Mouse (Mus musculus) embryo, embryonic 11.5 days (tissue): ENCODE data around the gene Lrfn1.
"Not testable (repeated sequence)": the region's sequence is repeated elsewhere in the genome, so short reads cannot be mapped to it uniquely, and the experiment has no call there.

ENCODE experiments used
- DNase-seq: peaks from one replicate; pipeline ENCODE4 v3.0.0-alpha.2; 2012; ENCODE audit warnings: low read depth, low spot score

The Lrfn1 gene

DNA sequence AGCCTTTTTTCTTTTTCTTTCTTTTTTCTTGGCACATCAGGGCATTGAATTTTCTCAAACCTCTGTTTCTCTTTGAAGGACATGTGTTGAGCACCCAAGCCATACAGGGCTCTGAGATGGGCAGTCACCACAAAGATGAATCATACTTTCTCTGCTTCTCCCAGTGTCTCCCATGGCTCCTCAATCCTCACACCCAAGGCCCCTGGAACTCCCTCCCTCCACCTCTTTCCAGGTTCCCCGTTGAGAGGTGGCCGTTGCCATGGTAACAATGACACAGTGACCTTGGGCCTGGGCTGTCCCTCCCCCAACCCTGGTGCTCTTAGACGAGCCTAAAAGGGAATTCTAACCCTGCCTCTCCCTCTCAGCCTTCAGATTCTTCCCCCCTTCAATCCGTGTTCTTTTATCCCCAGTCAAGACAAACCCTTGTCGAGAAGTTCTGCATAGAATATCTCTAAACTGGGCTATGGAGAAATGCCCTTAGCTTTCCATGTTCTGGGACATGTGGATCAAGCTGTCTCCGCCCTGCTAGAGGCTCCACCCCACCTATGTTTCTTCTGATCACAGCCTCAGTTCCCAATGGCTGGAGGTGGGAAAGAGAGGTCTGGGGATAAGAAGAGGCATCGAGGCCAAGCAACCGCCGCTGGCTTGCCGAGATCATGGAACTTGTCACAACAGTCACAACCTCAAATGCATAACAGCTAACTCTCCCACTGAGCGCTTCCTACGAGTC lies 4.5 kb upstream of the Lrfn1 start:
- no peak for DNase-seq

DNA sequence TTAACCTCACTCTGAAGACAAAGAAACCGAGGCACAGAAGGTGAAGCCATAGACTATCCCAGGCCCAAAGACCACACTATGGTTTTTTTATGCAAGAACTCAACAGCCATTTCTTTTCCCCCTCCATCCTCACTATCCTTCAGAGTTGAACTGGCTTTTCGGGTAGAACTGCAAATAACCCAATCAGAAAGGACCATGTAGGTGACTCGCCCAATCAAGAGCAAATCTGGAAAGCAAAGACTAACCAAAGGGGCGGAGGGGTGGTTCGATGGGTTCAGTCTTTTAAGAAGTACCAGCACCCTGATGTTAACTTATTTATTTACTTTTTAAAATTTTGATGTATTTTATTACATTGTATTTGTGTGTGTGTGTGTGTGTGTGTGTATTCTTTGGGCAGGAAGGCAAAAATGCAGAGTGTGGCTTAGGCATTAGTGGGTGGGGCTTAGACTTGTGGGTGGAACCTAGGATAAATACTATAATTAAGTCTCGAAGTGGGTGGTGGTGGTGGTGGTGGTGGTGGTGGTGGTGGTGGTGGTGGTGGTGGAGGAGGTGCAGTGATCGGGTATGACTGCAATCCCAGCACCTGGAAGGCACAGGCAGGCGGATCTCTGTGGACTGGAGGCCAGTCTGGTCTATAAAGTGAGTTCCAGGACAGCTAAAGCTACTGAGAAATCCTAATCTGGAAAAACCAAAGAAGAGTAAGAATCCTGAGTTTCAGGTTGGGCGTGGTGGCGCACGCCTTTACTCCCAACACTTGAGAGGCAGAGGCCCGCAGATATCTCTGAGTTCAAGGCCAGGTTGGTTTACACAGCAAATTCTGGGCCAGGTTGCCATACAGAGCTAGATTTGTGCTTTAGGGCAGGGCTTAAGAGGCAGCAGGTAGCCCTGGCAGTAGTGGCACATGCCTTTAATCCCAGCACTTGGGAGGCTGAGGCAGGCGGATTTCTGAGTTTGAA lies 3.6 kb upstream of the Lrfn1 start:
- no peak for DNase-seq

DNA sequence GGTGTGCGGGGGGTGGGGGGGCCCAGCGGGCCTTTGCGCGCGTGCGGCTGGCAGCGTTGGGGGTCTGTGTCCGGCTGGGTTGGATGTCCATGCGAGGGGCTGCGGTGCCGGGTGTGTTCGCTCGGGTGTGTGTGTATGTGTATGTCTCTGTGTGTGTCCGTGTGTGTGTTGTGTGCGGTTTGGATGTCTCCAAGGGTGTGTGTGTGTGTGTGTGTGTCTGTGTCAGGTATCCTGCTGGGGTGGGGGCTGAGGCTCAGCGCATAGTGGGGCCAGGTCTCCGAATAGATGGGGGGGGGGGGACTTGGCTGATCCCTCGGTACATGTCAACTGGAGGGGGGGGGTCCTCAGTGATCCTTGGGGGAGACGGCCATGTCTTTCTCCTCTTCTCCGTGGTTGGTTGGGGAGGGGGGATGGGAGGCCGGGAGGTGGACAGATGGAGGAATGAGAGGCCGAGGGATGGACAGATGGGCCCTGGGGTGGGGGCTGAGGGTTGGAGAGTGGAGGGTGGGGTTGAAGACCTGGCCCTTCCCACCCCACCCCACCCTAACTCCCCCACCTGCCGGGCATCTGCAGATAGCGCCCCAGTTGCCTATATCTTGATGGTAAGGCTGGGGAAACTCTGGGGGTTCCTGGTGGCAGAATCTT lies 703 bp downstream of the Lrfn1 start:
- DNase-seq = no peak

DNA sequence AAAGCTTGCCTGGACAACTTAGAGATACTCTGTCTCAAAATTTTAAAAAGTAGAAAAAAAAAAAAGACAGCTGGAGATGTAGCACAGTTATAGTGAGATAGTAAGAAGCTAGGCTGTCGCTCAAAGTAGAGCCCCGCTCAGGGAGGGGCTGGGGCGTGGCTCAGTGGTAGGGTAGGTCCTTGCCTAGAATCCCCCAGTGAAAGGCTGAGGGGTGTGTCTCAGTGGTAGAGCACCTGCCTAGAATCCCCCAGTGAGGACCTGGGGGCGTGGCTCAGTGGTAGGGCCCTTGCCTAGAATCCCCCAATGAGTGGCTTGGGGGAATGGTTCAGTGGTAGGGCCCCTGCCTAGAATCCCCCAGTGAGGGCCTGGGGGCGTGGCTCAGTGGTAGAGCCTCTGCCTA lies 8.6 kb downstream of the Lrfn1 start:
- DNase-seq = no peak

DNA sequence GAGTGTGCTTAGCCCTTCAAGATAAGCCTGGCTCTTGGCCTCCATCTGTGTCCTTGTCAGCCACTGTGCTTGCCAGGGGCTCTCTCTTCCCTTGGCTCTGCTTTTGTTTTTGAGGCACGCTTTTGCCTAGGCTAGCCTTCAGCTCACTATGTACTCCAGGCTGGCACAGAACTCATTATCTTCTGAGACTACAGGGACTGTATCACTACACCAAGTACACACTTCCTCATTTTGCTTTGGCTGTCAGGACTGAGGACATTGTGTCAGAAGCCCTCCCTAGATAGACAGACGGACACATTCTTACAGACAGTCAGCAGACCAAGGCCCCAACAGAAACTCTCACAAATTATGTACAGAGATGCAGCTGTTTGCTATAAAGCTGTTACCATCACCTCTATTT lies 11.0 kb downstream of the Lrfn1 start:
- no peak for DNase-seq

DNA sequence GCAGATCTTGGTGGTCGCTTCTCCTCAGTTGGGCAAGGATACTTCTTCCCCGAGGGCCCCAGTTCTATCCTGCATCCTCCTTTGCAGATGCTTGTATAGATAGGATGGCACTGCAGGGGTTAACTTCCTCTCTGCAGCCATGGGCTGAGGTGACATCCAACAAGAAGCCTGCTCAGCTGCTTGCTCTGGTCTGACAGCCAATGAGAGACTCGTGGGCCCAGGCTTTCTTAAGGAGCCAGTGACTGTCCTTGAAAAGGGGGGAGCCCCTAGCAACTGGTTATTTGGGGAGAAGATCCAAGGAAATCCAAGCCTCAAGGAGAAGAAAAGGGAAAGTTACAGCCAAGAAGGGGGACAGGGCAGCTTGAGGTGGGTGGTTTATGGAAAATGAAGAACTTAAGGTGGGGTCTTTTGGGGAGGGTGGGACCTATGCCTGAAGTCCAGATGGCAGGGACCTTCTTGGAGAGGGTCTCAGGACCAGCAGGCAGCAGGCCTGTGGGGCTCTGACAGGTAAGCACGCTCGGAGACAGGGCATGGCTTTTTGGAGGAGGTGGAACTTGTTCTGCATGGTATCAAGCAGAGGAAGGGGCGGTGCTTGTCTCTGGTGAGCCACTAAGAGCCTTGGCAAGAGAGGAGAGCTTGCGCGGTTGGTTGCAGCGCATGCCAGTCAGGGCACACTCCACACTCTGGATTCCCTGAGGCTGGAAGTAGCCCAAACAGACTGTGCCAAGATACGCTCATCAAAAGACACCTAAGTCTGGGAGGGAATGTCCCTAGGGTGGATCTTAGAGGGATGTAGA lies 12.8 kb downstream of the Lrfn1 start:
- no peak for DNase-seq

GRCm38 (mm10) chr7:28466721-28467212 lies 15.0 kb downstream of the Lrfn1 start:
- no peak for DNase-seq

DNA sequence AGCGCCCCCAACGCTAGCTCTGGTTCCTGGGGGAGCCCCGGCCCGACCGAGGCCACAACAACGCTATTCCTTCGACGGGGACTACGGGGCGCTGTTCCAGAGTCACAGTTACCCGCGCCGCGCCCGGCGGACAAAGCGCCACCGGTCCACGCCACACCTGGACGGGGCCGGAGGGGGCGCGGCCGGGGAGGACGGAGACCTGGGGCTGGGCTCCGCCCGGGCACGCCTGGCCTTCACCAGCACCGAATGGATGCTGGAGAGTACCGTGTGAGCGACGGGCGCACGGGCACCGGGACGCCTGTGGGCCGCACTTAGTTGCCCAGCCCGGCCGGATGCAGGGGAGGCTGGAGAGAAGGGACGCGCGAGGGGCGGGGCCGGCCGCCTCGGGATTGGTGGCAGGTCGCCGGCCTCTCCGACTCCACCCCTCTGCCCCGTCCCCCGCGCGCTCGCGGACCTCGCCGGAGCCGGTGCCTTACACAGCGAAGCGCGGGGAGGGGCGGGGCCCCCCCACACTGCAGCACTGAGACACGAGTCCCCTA lies 15.5 kb downstream of the Lrfn1 start:
- DNase-seq = peak; percentile 36

DNA sequence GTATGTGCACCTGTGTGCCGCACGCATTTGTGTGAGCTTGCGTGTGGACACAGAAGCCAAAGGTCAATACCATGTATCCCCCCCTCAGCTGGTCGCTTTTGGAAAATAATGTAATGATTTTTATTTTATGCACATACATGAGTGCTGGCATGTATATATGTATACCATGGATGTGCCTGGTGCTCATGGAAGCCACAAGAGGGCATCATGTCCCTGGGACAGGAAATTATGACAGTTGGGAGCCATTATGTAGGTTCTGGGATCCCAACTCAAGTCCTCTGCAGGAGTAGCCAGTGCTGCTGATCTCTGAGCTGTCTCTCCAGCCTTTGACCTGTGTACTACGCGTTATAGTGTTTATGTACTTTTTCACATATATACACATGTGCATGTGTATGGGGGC lies 24.4 kb downstream of the Lrfn1 start:
- DNase-seq = no peak

GRCm38 (mm10) chr7:28477363-28477762 lies 25.6 kb downstream of the Lrfn1 start:
- DNase-seq = no peak

- DNase-seq = no peak
Measured at GRCm38 (mm10) chr7:28478854-28479253, 27.1 kb downstream of the Lrfn1 start.

GRCm38 (mm10) chr7:28482854-28483253 lies 31.1 kb downstream of the Lrfn1 start:
- no peak for DNase-seq

- no peak for DNase-seq
Measured at GRCm38 (mm10) chr7:28484192-28484591, 32.4 kb downstream of the Lrfn1 start.

- no peak for DNase-seq
Measured at GRCm38 (mm10) chr7:28488030-28488491, 36.3 kb downstream of the Lrfn1 start.

DNA sequence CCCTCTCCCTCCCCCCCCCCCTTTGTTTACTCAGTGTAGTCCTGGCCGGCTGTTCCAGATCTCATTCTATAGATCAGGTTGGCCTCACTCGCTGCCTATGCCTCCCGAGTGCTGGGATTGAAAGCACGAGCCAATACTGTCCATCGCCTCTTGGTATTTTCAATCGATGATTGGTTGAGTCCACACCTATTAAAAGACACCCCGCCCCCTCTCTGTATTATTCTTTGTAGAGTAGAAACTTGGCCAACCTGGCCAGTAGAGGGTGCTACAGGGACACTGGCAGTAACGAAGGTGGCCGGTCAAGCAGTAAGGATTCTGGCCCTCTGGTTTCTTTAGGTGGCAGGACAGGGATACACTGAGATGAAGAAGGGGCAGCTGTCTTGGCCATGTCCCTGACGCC lies 38.6 kb downstream of the Lrfn1 start:
- DNase-seq = peak; percentile 37

GRCm38 (mm10) chr7:28490903-28491302 lies 39.1 kb downstream of the Lrfn1 start:
- DNase-seq = no peak

DNA sequence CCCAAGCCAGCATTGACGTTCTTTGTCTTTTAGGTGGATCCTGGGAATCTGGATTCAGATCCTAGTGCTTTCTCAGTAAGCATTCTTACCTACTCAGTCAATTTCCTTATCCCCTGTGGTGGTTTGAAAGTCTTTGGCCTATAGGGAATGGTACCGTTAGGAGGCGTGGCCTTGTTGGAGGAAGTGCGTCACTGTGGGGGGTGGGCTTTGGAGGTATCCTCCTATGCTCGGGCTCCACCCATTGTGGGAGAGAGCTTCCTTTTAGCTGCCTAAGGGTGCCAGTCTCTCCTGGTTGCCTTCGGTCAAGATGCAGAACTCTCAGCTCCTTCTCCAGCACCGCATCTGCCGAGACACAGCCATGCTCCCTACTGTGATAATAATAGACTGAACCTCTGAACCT lies 40.5 kb downstream of the Lrfn1 start:
- DNase-seq = no peak

- DNase-seq = no peak
Measured at GRCm38 (mm10) chr7:28495426-28495825, 43.6 kb downstream of the Lrfn1 start.

DNA sequence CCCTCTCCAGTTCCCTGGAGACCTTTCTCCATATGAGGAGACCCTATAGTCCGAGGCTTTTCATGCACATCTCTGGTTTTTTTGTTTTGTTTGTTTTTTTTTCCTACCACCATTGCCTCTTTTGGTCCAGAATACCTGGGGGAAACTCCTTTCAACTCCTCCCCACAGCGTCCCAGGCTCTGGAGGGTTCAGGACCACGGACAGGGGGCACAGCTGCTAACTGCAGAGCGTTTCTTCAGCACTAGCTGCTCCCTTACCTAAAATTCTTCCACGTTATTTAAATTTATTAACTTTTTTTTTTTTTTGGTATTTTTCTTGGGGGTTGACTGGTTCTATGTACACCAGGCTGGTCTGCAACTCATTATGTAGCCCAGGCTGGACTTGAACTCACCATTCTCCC lies 53.8 kb downstream of the Lrfn1 start:
- DNase-seq = no peak

DNA sequence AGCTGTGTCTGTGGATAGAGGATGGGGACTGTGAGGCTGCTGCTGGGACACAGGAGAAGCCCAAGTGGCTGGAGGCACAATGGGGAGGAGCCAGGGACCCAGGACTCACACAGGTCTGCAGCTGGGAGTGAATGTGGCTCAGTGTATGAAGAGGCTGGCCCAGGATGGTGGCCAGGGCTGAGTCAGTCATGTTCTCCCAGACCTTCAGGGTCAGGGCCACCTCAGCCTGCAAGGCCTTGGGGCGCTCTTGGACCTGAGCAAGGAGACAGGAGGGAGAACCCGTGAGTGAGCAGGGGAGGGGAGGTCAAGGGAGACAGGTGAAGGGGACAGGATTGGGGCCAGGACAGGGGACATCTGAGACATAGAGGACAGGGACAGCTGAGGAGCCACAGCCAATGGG lies 57.3 kb downstream of the Lrfn1 start:
- DNase-seq = not testable (repeated sequence)

GRCm38 (mm10) chr7:28510405-28510974 lies 58.7 kb downstream of the Lrfn1 start, which contains the start of gene Ifnl2:
Gene Ifnl2 (minus strand): TSS chr7:28510455.
- not testable (repeated sequence) for DNase-seq
